Mouse (Mus musculus) 3134 (cell line): ENCODE measurements around the gene Oas1a.
"Not testable (repeated sequence)": the region's sequence is repeated elsewhere in the genome, so short reads cannot be mapped to it uniquely, and the experiment has no call there.

ENCODE experiments used
- DNase-seq: peaks from one replicate; pipeline ENCODE4 v3.0.0-alpha.2; 2011; ENCODE audit warnings: low spot score; ENCODE audit not compliant: insufficient read length; ENCODE audit errors: extremely low read depth

Gene Oas1a

GRCm38 (mm10) chr5:120906791-120907733 lies at the start of gene Oas1a:
Oas1a (minus strand) TSS chr5:120907521.
- DNase-seq: not testable (repeated sequence)

DNA sequence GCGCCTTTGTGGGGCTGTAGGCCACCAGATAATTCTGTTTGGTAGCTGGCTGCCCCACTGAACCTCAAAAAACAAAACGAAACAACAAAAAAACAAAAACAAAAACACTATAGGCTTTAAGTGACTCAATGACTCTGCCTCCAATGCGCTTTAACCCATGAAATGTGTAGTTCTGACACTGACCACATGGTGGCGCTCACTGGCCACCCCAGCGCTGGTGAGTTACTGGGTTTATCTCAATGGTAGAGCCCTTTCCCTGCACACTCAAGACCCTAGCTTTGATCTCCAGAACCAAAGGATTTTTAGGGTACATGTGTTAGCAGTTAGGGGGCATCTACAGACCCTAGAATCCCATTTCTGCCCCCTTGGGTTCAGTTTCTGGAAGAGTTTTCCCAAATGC lies 46.7 kb upstream of the Oas1a start:
- no peak for DNase-seq

DNA sequence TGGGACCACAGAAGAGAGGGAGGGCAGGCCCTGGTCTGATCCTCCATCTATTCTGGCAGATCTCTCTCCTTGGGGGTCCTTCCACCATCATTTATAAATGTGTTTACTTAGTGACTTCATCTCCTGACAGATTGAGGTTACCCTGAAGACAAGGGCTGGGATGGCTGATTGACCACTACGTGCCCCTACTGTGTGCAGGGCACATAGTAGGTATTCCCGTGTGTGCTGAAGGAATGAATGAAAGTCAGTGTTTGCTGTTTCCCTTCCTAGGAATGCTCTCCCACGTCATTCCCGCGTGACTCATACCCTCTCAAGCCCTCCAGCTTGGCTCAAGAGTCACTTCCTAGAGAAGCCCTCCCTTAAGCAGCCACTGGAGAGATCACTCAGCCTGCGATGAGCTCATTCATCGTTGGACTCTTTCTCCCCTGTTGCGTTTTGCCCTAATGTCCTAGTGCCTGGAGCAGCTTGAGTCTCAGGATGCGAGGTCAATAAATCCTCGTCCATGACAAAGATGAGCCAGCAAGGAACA lies 45.0 kb upstream of the Oas1a start:
- peak; percentile 15 for DNase-seq

DNA sequence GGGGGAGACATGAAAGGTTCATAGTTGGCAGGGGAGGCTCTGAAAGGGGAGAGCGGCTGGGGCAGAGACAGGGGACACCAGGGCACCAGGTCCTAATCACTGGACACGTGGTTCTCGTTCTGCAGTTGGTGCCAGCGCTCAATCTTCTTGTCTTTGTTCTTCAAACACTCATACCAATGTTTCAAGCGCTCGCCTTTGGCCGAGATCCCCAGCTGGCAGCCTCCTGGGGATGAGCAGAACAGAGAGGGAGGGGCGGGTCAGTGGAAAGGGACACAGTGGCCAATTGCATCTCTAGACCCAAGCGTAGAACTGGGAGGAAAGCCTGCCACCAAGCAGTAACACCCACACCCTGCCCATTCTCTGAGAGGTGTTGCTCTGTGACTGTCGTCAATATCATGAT lies 34.8 kb upstream of the Oas1a start:
- no peak for DNase-seq

GRCm38 (mm10) chr5:120938586-120938985 lies 31.3 kb upstream of the Oas1a start:
- DNase-seq: no peak

GRCm38 (mm10) chr5:120937841-120938240 lies 30.5 kb upstream of the Oas1a start:
- peak; percentile 40 for DNase-seq

- no peak for DNase-seq
Observed at GRCm38 (mm10) chr5:120933966-120934365, 26.6 kb upstream of the Oas1a start.

DNA sequence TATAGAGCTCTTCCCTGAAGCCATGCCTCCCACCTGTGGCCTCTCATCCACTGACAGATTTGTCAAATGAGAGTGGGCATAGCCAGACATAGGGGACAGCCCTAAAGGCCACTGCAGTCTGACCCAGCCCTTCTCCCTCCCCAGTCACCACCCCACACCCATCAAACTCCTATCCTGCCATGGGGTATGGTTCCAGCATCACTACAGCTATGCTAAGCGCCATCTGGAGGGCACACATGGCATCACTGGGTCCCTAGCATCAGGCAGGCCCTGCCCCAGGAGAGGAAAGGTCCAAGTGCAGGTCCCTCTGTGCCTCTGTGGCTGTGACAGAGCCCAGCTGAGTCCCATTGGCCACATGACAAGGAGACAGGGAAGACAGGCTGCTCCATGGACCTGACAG lies 19.7 kb upstream of the Oas1a start:
- DNase-seq: no peak

- DNase-seq: not testable (repeated sequence)
Observed at GRCm38 (mm10) chr5:120926311-120926710, 19.0 kb upstream of the Oas1a start.

DNA sequence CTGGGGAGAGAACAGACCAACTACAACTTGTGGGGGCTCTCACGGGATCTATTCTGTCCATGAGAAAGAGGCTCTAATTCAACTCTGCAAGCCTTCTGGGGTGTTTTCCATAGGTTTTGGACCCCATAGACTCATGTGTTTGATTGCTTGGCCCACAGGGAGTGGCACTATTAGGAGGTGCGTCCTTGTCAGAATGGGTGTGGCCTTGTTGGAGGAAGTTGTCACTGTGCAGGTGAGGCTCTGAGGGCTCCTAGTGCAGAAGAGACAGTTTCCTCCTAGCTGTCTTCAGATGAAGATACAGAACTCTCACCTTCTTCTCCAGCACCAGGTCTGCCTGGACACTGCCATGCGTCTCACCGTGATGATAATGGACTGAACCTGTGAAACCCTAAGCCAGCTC lies 17.2 kb upstream of the Oas1a start:
- not testable (repeated sequence) for DNase-seq

- no peak for DNase-seq
Observed at GRCm38 (mm10) chr5:120923969-120924368, 16.6 kb upstream of the Oas1a start.

- DNase-seq: no peak
Observed at GRCm38 (mm10) chr5:120920296-120920695, 13.0 kb upstream of the Oas1a start.

GRCm38 (mm10) chr5:120919156-120919935 lies 12.0 kb upstream of the Oas1a start:
- DNase-seq: not testable (repeated sequence)

- not testable (repeated sequence) for DNase-seq
Observed at GRCm38 (mm10) chr5:120914204-120914603, 6.9 kb upstream of the Oas1a start, which contains the start of gene Oas1d. Oas1d (plus strand) TSS chr5:120914536.

- DNase-seq: no peak
Observed at GRCm38 (mm10) chr5:120908196-120908920, 1.0 kb upstream of the Oas1a start.

- no peak for DNase-seq
Observed at GRCm38 (mm10) chr5:120902056-120902455, 5.3 kb downstream of the Oas1a start.

- no peak for DNase-seq
Observed at GRCm38 (mm10) chr5:120900666-120901065, 6.7 kb downstream of the Oas1a start.

GRCm38 (mm10) chr5:120898726-120899125 lies 8.6 kb downstream of the Oas1a start:
- DNase-seq: no peak

DNA sequence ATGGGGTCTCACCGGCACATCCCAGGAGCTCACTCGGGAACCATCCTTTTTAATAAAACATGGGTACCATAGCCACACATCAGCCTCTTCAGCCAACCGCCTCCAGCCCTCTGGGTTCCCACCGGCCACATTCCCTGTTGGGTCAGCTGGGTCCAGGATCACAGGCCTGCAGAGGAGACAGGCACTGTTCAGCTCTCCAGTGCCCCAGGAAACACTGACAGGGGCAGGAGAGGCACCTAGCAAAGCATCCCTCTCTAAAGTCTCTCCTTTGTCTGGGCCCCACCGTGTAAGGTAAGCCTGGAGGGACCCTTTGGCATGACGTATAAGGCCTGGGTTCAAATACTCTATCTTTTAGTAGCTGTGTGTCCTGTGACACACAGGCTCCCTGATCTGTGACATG lies 9.0 kb downstream of the Oas1a start:
- no peak for DNase-seq

GRCm38 (mm10) chr5:120895231-120895900 lies 12.0 kb downstream of the Oas1a start:
- DNase-seq: no peak
